Mouse (Mus musculus) cerebellum, adult 2 months (tissue): ENCODE measurements around the gene Timm8a2. TPM values are rescaled to one million over a fixed set of nuclear protein-coding genes. Genes with fewer than 3 reads are reported as not detected.

ENCODE experiments used
- DNase-seq, 2 experiments: peaks; one replicate each; pipeline ENCODE4 v3.0.0; 2021
- H3K27ac ChIP-seq: fragments of 200-500 bp; 2 replicates; pipeline ENCODE4 v1.5.1; 2012; ENCODE audit warnings: low read length, control low read depth, inconsistent platforms; ENCODE audit not compliant: insufficient read depth
- H3K27me3 ChIP-seq: fragments of 200-500 bp; 2 replicates; pipeline ENCODE4 v1.6.1; 2012; ENCODE audit warnings: inconsistent platforms, mild to moderate bottlenecking, low read length, moderate library complexity; ENCODE audit not compliant: control insufficient read depth, insufficient read depth
- H3K4me1 ChIP-seq: fragments of 200-500 bp; 2 replicates; pipeline ENCODE4 v1.6.1; 2011; ENCODE audit warnings: low read length; ENCODE audit not compliant: control insufficient read depth, insufficient read depth
- H3K4me3 ChIP-seq: fragments of 200-500 bp; replicated peaks from 2 replicates; pipeline ENCODE3; 2011; ENCODE audit warnings: mild to moderate bottlenecking, low read depth, low read length, control low read depth; ENCODE audit not compliant: insufficient read depth
- CTCF ChIP-seq: fragments of 200-500 bp; IDR thresholded peaks from 2 replicates; pipeline ENCODE4 v1.5.1; 2011; ENCODE audit warnings: low read depth, mild to moderate bottlenecking, control low read depth, low read length, moderate library complexity, borderline replicate concordance; ENCODE audit not compliant: insufficient read depth
- POLR2A ChIP-seq: fragments of 200-500 bp; IDR thresholded peaks from 2 replicates; pipeline ENCODE4 v1.6.1; 2011; ENCODE audit warnings: low read length, control low read depth, borderline replicate concordance; ENCODE audit not compliant: insufficient read depth
- WGBS: fragments of 180-500 bp; shearing (Covaris S2); methylation state at CpG from one replicate; pipeline ENCODE4 v1.1.7; 2018; 5-methylcytosine and 5-hydroxymethylcytosine counted together
- polyA plus RNA-seq: library from polyadenylated mRNA; depleted of rRNA; stranded (reverse); fragments of >200 nt; gene quantifications from 2 replicates; pipeline ENCODE4 v1.2.3, GENCODE M21; 2012

Gene Timm8a2
- polyA plus RNA-seq, 1 experiment: 0.28 TPM

DNA sequence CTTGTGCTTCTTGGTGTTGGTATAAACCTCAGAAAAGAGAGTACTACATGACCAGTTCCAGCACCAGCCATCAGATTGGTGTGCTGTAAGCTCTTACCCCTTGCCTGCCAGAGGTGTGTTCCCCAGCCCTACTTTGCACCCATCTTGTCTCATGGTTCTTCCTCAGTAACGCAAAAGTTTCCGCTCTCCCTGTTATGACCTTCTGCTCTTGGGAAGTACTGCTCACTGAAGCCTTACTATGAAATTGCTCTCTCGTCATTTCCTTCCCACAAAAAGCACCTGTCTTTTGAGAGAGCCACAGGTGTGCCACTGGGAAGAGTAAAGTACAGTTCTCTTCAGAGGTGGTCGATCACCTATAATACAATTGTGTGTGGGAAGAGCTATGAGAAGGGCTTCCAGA lies 4.6 kb upstream of the Timm8a2 start:
- no peak for DNase-seq
- no peaks in the 10 kb centered on the region; the same call in 1 of the 2 replicates for H3K4me1 ChIP-seq
- 86% methylated on average over 4 of the region's 4 CpGs for WGBS
- H3K4me3 ChIP-seq: no peak overlapping the region
- no peaks in the 10 kb centered on the region for H3K27me3 ChIP-seq
- no peak overlapping the region for H3K27ac ChIP-seq
- TF ChIP-seq CTCF: no peak
- TF ChIP-seq POLR2A: no peak

DNA sequence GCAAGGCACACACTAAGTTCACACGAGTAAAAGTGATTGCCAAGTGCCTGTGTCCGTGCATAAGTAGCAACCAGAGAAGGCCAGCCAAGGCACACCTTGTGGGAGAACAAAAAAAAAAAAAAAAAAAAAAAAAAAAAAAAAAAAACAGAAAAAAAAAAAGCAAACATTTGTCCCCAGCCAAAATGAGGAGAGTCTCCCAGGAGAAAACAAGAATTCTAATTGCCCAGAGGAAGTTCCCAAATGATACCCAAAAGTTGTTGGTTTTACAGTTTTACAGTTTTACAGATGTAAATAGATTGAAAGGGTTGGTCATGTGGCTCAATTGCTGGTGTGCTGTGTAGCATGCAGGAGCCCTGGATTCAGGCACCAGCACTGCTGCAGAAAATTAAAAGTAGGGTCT lies 2.4 kb upstream of the Timm8a2 start:
- H3K4me1 ChIP-seq: no peaks in the 10 kb centered on the region; the same call in 1 of the 2 replicates
- 79% methylated on average over 2 of the region's 2 CpGs for WGBS
- no peak overlapping the region for H3K27ac ChIP-seq
- TF ChIP-seq CTCF: no peak
- TF ChIP-seq POLR2A: no peak
- no peak overlapping the region for H3K4me3 ChIP-seq
- no peaks in the 10 kb centered on the region for H3K27me3 ChIP-seq
- no peak for DNase-seq

DNA sequence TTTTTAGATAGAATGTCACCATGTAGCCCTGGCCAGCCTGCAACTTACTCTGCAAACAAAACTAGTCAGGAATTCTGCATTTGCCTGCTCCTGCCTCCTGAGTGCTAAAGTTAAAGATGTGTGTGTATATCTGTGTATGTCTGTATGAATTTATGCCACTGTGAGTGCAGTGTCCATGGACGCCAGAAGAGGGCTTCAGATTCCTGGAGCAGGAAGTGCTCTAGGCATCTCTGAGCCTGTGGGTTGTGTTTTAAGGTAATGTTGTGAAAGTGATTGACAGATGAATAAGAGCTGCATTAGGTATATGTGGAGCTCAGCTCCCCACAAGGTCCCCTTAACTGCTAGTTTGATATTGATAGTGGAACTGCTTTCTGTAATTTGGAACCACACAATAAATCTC lies 707 bp downstream of the Timm8a2 start:
- DNase-seq: no peak
- 91% methylated on average over 1 of the region's 1 CpGs for WGBS
- no peak overlapping the region for H3K4me3 ChIP-seq
- H3K27me3 ChIP-seq: no peaks in the 10 kb centered on the region
- no peaks in the 10 kb centered on the region for H3K4me1 ChIP-seq
- TF ChIP-seq CTCF (no peak), POLR2A (no peak)
- H3K27ac ChIP-seq: no peak overlapping the region

DNA sequence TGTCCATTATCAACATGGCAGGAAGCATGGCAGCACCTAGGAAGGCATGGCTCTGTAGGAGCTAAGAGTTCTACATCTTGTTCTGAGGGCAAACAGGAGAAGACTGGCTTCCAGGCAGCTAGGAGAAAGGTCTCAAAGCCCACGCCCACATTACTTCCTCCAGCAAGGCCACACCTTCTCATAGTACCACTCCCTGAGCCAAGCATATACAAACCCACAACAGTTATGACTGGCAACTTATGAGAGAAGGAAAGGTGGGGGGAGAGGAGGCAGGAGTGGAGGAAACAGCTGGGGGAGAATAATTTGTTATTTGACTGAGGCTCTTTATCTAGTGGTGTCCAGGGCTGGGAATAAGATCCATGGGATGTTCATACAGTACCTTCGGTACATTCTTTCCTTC lies 1.4 kb downstream of the Timm8a2 start:
- Histone ChIP-seq H3K27ac (no peak overlapping the region), H3K27me3 (no peaks in the 10 kb centered on the region), H3K4me3 (no peak overlapping the region), H3K4me1 (no peaks in the 10 kb centered on the region)
- DNase-seq: no peak
- WGBS: 96% methylated on average over 2 of the region's 2 CpGs
- TF ChIP-seq POLR2A: no peak
- TF ChIP-seq CTCF: no peak

DNA sequence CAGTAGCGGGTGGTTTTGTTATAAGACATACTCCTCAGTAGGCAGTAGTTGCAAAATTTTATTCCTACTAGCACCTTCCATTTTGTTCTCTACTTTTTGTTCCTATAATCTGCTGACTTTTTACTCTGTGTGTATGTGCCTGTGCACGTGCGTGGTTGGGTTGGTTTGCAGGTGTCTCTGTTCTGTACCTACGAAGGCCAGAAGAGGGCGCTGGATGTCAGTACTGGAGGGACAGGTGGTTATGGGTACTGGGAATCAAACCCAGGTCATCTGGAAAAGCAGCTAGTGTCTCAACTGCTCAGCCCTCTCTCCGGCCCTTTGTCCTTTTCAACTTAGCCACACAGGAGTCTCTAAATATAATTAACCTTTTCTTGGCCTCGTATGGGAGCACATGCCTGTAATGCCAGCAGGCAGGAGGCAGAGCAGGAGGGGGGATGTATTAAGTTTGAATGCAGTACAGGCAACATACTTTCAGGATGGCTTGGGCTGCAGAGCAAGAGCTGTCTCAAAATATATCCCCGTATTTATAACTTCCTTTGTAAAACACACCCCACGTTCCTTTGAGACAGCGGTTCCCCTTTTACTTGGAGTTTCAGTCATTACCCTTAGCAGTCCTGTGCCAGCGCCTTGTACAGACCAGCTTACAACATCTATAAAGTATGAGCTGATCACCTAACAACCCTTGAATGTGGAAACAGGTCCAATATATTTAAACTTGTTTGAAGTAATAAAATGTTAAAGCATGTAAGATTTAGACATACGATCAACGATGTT lies 4.6 kb downstream of the Timm8a2 start:
- Histone ChIP-seq H3K4me3 (no peak overlapping the region), H3K4me1 (no peaks in the 10 kb centered on the region), H3K27ac (no peak overlapping the region), H3K27me3 (no peaks in the 10 kb centered on the region)
- DNase-seq: no peak
- TF ChIP-seq POLR2A (no peak), CTCF (no peak)
- 88% methylated on average over 13 of the region's 13 CpGs for WGBS

DNA sequence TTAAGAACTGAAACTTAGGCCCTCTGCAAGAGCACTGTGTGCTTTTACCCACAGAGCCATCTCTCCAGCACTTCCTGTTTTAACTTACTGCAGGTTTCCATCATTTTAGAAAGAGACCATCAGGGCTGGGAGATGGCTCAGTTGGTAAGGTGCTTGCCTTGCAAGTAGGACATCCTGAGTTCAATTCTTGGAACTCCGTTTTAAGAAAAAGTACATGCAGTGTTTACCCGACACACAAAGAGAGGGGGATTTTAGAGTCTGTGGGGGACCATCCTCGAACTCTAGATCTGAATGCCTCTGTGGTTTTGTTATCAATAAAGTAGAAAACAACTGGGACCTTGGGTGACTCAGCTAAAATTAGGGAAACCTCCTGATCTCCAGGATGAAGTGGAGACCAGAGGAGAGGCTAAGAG lies 6.9 kb downstream of the Timm8a2 start:
- Histone ChIP-seq H3K4me1 (no peaks in the 10 kb centered on the region), H3K4me3 (no peak overlapping the region), H3K27me3 (no peaks in the 10 kb centered on the region), H3K27ac (no peak overlapping the region)
- DNase-seq: no peak
- 88% methylated on average over 3 of the region's 3 CpGs for WGBS
- TF ChIP-seq POLR2A: no peak
- TF ChIP-seq CTCF: no peak

DNA sequence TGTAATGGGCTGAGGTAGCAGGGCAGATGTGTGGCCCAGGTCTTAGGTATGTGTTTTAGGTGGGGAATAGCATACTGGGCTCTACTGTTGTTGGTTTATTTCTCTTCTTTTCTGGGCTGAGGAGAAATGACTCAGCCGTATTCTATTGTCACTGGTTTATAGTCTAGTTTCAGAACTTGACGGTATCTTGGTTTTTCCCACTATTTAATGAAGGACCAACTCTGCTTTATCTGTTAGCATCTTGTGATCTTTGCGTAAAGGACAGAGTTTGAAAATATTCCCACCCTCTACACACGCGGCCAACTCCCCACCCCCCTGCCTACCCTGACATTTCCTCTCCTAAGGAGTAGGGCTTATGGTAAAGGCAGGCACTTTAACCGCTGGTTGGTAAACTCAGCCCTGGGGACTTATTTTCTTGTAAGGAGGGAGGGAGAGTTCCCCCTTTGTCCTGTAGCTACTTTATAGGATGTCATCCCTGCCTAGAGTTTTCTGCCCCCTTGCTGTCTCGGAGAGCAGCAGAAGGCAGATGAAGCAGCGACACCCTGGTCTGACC lies 7.7 kb downstream of the Timm8a2 start:
- WGBS: 87% methylated on average over 8 of the region's 8 CpGs
- Histone ChIP-seq H3K27me3 (no peaks in the 10 kb centered on the region), H3K27ac (no peak overlapping the region), H3K4me1 (no peaks in the 10 kb centered on the region), H3K4me3 (no peak overlapping the region)
- no peak for DNase-seq
- TF ChIP-seq CTCF (no peak), POLR2A (no peak)

DNA sequence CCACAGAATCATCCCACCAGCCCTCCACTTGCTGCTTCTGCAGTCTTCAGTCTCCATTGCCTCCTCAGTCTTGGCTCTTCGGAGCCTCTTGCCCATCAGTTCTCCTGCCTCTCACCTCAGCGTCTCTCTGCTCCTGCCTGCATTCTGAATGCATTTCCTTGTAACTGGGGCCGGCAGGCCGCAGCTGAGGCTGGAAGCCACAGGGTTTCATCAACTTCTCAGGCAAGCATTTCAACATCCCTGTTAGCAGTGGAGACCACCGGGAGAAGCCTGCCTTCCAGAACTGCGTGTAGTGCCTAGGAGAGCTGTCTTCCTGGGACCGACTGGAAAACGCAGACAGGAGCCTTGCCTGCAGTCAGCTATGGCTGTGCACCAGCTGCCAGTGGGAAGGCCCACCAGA lies 13.3 kb downstream of the Timm8a2 start:
- H3K27ac ChIP-seq: no peak overlapping the region
- no peaks in the 10 kb centered on the region for H3K27me3 ChIP-seq
- no peak for DNase-seq
- TF ChIP-seq CTCF (no peak), POLR2A (no peak)
- no peak overlapping the region for H3K4me3 ChIP-seq
- WGBS: 90% methylated on average over 8 of the region's 8 CpGs
- H3K4me1 ChIP-seq: no peaks in the 10 kb centered on the region
